Mouse (Mus musculus) limb, embryonic 12.5 days (tissue): ENCODE data around the gene Lrrc59. TPM values are rescaled to one million over a fixed set of nuclear protein-coding genes. Genes with fewer than 3 reads are reported as not detected.

Experiments used
- ATAC-seq: fragments of 200-750 bp; cut with Nextera tagmentation; 2 replicates; pipeline ENCODE4 v1.8.0; 2017; ENCODE audit warnings: low read depth, moderate TSS enrichment; ENCODE audit not compliant: insufficient number of reproducible peaks, insufficient read depth, low FRiP score, low TSS enrichment
- H3K27ac ChIP-seq: fragments of 300-500 bp; sonication (generic); 2 replicates; pipeline ENCODE4 v1.5.1; 2016; ENCODE audit warnings: mild to moderate bottlenecking, moderate library complexity
- H3K27me3 ChIP-seq: fragments of 300-500 bp; sonication (generic); 2 replicates; pipeline ENCODE4 v1.6.1; 2016; ENCODE audit warnings: mild to moderate bottlenecking, moderate library complexity
- H3K36me3 ChIP-seq: fragments of 300-500 bp; sonication (generic); 2 replicates; pipeline ENCODE4 v1.6.1; 2016; ENCODE audit warnings: mild to moderate bottlenecking, moderate library complexity
- H3K4me1 ChIP-seq: fragments of 300-500 bp; sonication (generic); replicated peaks from 2 replicates; pipeline ENCODE4 v1.6.1; 2016
- H3K4me2 ChIP-seq: fragments of 300-500 bp; sonication (generic); 2 replicates; pipeline ENCODE4 v1.6.1; 2016; ENCODE audit warnings: mild to moderate bottlenecking, moderate library complexity
- H3K4me3 ChIP-seq: fragments of 300-500 bp; sonication (generic); replicated peaks from 2 replicates; pipeline ENCODE4 v1.5.1; 2016; ENCODE audit warnings: mild to moderate bottlenecking
- H3K9ac ChIP-seq: fragments of 300-500 bp; sonication (generic); replicated peaks from 2 replicates; pipeline ENCODE4 v1.6.1; 2016; ENCODE audit warnings: mild to moderate bottlenecking, moderate library complexity
- H3K9me3 ChIP-seq: fragments of 300-500 bp; sonication (generic); 2 replicates; pipeline ENCODE4 v1.6.1; 2016; ENCODE audit warnings: mild to moderate bottlenecking, moderate library complexity
- WGBS: fragments of 180-500 bp; shearing (Covaris S2); methylation state at CpG from one replicate; pipeline ENCODE4 v1.1.7; 2016; 5-methylcytosine and 5-hydroxymethylcytosine counted together
- polyA plus RNA-seq: library from polyadenylated mRNA; unstranded; fragments of >200 nt; fragmentation: Nextera tagmentation; extraction: Ambion mirVana; gene quantifications from 2 replicates; pipeline ENCODE4 v1.2.1, GENCODE M21; 2016

Gene Lrrc59
- polyA plus RNA-seq, 1 experiment from 2014 or later, result 205 TPM

GRCm38 (mm10) chr11:94602356-94602955 lies 27.1 kb upstream of the Lrrc59 start:
- no peak; the same call in 1 of the 2 replicates for ATAC-seq
- no peaks in the 10 kb centered on the region for H3K9me3 ChIP-seq
- H3K27ac ChIP-seq, result peak overlapping the region; percentile 67; the same call in 1 of the 2 replicates
- peaks cover 4% of the 10 kb centered on the region; the same call in 1 of the 2 replicates for H3K27me3 ChIP-seq
- 63% methylated on average over 11 of the region's 11 CpGs for WGBS
- H3K36me3 ChIP-seq, result no peaks in the 10 kb centered on the region
- H3K4me3 ChIP-seq, result peak overlapping the region; percentile 59
- peak overlapping the region; percentile 60 for H3K4me2 ChIP-seq
- H3K4me1 ChIP-seq, result peaks cover 13% of the 10 kb centered on the region
- H3K9ac ChIP-seq, result peak overlapping the region; percentile 74

- no peak overlapping the region for H3K9ac ChIP-seq
- H3K4me2 ChIP-seq, result no peak overlapping the region
- no peaks in the 10 kb centered on the region for H3K36me3 ChIP-seq
- no peaks in the 10 kb centered on the region for H3K9me3 ChIP-seq
- H3K27me3 ChIP-seq, result peaks cover 26% of the 10 kb centered on the region
- no peak overlapping the region for H3K4me3 ChIP-seq
- 69% methylated on average over 4 of the region's 4 CpGs for WGBS
- H3K27ac ChIP-seq, result no peak overlapping the region
- peaks cover 9% of the 10 kb centered on the region; the same call in 1 of the 2 replicates for H3K4me1 ChIP-seq
- no peak for ATAC-seq
These were observed 18.5 kb upstream of the Lrrc59 start for GRCm38 (mm10) chr11:94610744-94611740.

GRCm38 (mm10) chr11:94614603-94615002 lies 15.0 kb upstream of the Lrrc59 start:
- Histone ChIP-seq H3K27me3 (peaks cover 25% of the 10 kb centered on the region), H3K9ac (no peak overlapping the region)
- 87% methylated on average over 4 of the region's 4 CpGs for WGBS

GRCm38 (mm10) chr11:94615494-94615893 lies 14.1 kb upstream of the Lrrc59 start:
- WGBS, result 40% methylated on average over 4 of the region's 4 CpGs
- Histone ChIP-seq H3K27me3 (peaks cover 25% of the 10 kb centered on the region), H3K4me3 (no peak overlapping the region), H3K4me2 (no peak overlapping the region), H3K4me1 (peaks cover 7% of the 10 kb centered on the region; the same call in 1 of the 2 replicates), H3K36me3 (no peaks in the 10 kb centered on the region), H3K9me3 (peaks cover 4% of the 10 kb centered on the region; the same call in 1 of the 2 replicates), H3K27ac (no peak overlapping the region), H3K9ac (no peak overlapping the region)
- no peak for ATAC-seq

More at GRCm38 (mm10) chr11:94614603-94615002, 15.0 kb upstream of the Lrrc59 start:
- Histone ChIP-seq H3K4me2 (no peak overlapping the region), H3K4me3 (no peak overlapping the region), H3K4me1 (peaks cover 9% of the 10 kb centered on the region; the same call in 1 of the 2 replicates), H3K36me3 (no peaks in the 10 kb centered on the region), H3K9me3 (peaks cover 4% of the 10 kb centered on the region; the same call in 1 of the 2 replicates), H3K27ac (no peak overlapping the region)
- no peak for ATAC-seq

GRCm38 (mm10) chr11:94617646-94618045 lies 11.9 kb upstream of the Lrrc59 start:
- H3K4me3 ChIP-seq, result no peak overlapping the region
- H3K27ac ChIP-seq, result no peak overlapping the region
- H3K27me3 ChIP-seq, result peaks cover 25% of the 10 kb centered on the region
- H3K4me2 ChIP-seq, result no peak overlapping the region
- H3K9me3 ChIP-seq, result peaks cover 4% of the 10 kb centered on the region; the same call in 1 of the 2 replicates
- 91% methylated on average over 2 of the region's 2 CpGs for WGBS
- H3K4me1 ChIP-seq, result no peaks in the 10 kb centered on the region
- H3K36me3 ChIP-seq, result no peaks in the 10 kb centered on the region
- ATAC-seq, result no peak
- no peak overlapping the region for H3K9ac ChIP-seq

- ATAC-seq, result no peak
- Histone ChIP-seq H3K4me2 (no peak overlapping the region), H3K27ac (no peak overlapping the region), H3K27me3 (peaks cover 4% of the 10 kb centered on the region; the same call in 1 of the 2 replicates), H3K9ac (no peak overlapping the region), H3K36me3 (no peaks in the 10 kb centered on the region), H3K9me3 (peaks cover 4% of the 10 kb centered on the region; the same call in 1 of the 2 replicates), H3K4me3 (no peak overlapping the region), H3K4me1 (no peaks in the 10 kb centered on the region)
- WGBS, result 65% methylated on average over 6 of the region's 6 CpGs
These were observed 8.7 kb upstream of the Lrrc59 start for GRCm38 (mm10) chr11:94620766-94621457.

- no peaks in the 10 kb centered on the region for H3K36me3 ChIP-seq
- H3K27ac ChIP-seq, result no peak overlapping the region
- no peaks in the 10 kb centered on the region for H3K4me1 ChIP-seq
- no peak overlapping the region for H3K9ac ChIP-seq
- H3K4me3 ChIP-seq, result no peak overlapping the region
- no peak overlapping the region for H3K4me2 ChIP-seq
- no peaks in the 10 kb centered on the region; the same call in 1 of the 2 replicates for H3K27me3 ChIP-seq
- no peak for ATAC-seq
- H3K9me3 ChIP-seq, result peaks cover 4% of the 10 kb centered on the region; the same call in 1 of the 2 replicates
These were observed 8.1 kb upstream of the Lrrc59 start for GRCm38 (mm10) chr11:94621458-94621852.

- no peaks in the 10 kb centered on the region for H3K27me3 ChIP-seq
- WGBS, result 72% methylated on average over 2 of the region's 2 CpGs
- H3K9me3 ChIP-seq, result peaks cover 4% of the 10 kb centered on the region; the same call in 1 of the 2 replicates
- no peaks in the 10 kb centered on the region for H3K36me3 ChIP-seq
- no peaks in the 10 kb centered on the region for H3K4me1 ChIP-seq
- ATAC-seq, result no peak
- no peak overlapping the region for H3K4me2 ChIP-seq
- H3K27ac ChIP-seq, result no peak overlapping the region
- no peak overlapping the region for H3K9ac ChIP-seq
- H3K4me3 ChIP-seq, result no peak overlapping the region
These were observed 7.4 kb upstream of the Lrrc59 start for GRCm38 (mm10) chr11:94622162-94622561.

- H3K36me3 ChIP-seq, result peaks cover 33% of the 10 kb centered on the region
- H3K4me3 ChIP-seq, result peak overlapping the region; percentile 88
- H3K27ac ChIP-seq, result peak overlapping the region; percentile 56
- peak; percentile 59; the same call in 1 of the 2 replicates for ATAC-seq
- H3K27me3 ChIP-seq, result no peaks in the 10 kb centered on the region
- H3K9me3 ChIP-seq, result no peaks in the 10 kb centered on the region
- WGBS, result 0% methylated on average over 28 of the region's 28 CpGs
- H3K4me2 ChIP-seq, result peak overlapping the region; percentile 86
- peaks cover 12% of the 10 kb centered on the region for H3K4me1 ChIP-seq
- H3K9ac ChIP-seq, result peak overlapping the region; percentile 82
These were observed 274 bp downstream of the Lrrc59 start for GRCm38 (mm10) chr11:94629884-94630198.

- WGBS, result 15% methylated on average over 26 of the region's 26 CpGs
- H3K4me2 ChIP-seq, result peak overlapping the region; percentile 86
- peak overlapping the region; percentile 82 for H3K9ac ChIP-seq
- H3K9me3 ChIP-seq, result no peaks in the 10 kb centered on the region
- peak overlapping the region; percentile 88 for H3K4me3 ChIP-seq
- peak; percentile 57; the same call in 1 of the 2 replicates for ATAC-seq
- H3K27ac ChIP-seq, result peak overlapping the region; percentile 56
- H3K4me1 ChIP-seq, result peaks cover 12% of the 10 kb centered on the region
- H3K36me3 ChIP-seq, result peaks cover 39% of the 10 kb centered on the region
- H3K27me3 ChIP-seq, result no peaks in the 10 kb centered on the region
These were observed 838 bp downstream of the Lrrc59 start for GRCm38 (mm10) chr11:94630199-94631011.
